8 mouse cellular contexts compared by ENCODE assay signal in the genomic region with DNA sequence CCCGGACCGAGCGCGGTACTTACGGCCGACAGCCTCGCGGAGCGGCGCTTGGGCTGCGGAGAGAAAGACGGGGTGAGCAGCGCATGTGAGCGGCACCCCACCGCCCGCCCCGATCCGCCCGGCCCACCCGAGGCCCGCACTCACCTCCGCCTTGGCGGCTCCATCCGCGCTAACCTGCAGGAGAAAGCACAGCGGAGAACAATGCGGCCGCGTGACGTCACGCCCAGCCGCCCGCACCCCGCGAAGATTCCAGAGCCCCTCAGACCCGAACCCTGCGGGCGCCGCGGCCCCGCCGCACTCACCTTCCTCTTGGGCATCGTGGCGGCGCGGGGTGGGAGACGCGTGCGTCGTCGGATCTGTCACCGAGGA. TPM values are rescaled to one million over a fixed set of nuclear protein-coding genes. Genes with fewer than 3 reads are reported as not detected.
A peak's percentile ranks its signal among the peaks of the same experiment; 100 is the strongest.
DNase-seq lines count a peak whose midpoint lies in the region; ATAC-seq and TF ChIP-seq lines count a peak whose summit lies in the region.

No protein-coding gene starts in this region.

- peak; percentile 69 for ATAC-seq in intestine, embryonic 16.5 days
- peak; percentile 72 for ATAC-seq in neural tube, embryonic 14.5 days (ENCODE audit: low read depth)

- H3K36me3 ChIP-seq in embryonic facial prominence, embryonic 10.5 days (replicated peaks): peaks cover 45% of the 10 kb centered on the region
- peaks cover 18% of the 10 kb centered on the region for H3K36me3 ChIP-seq in intestine, embryonic 16.5 days (ENCODE audit: control insufficient read depth, insufficient read depth, low read length)
- H3K36me3 ChIP-seq in neural tube, embryonic 14.5 days (ENCODE audit: control insufficient read depth, insufficient read depth, low read length): peaks cover 40% of the 10 kb centered on the region

- DNase-seq in layer of hippocampus, adult 2 months (ENCODE audit: low spot score in 2 of 2): no peak
- no peak for DNase-seq in layer of hippocampus, adult 8-10 months (ENCODE audit: low spot score in 2 of 2)
- no peak for DNase-seq in embryonic facial prominence, embryonic 10.5 days (ENCODE audit: low spot score)
- DNase-seq in left cerebral cortex, postnatal 25 days (ENCODE audit: low spot score in 2 of 2): no peak
- no peak for DNase-seq in testis, postnatal 10 days (ENCODE audit: low spot score)
- DNase-seq in adrenal gland, postnatal 25 days: no peak

- peak overlapping the region; percentile 96 for H3K9ac ChIP-seq in intestine, embryonic 16.5 days (ENCODE audit: low read depth, low read length)
- H3K9ac ChIP-seq in neural tube, embryonic 14.5 days (replicated peaks; ENCODE audit: low read depth, low read length): peak overlapping the region; percentile 95

- peak overlapping the region; percentile 86 for H3K4me3 ChIP-seq in layer of hippocampus, adult 2 months
- H3K4me3 ChIP-seq in embryonic facial prominence, embryonic 10.5 days: peak overlapping the region; percentile 98
- peak overlapping the region; percentile 85 for H3K4me3 ChIP-seq in intestine, embryonic 16.5 days (ENCODE audit: low read length)
- H3K4me3 ChIP-seq in neural tube, embryonic 14.5 days (ENCODE audit: low read depth, low read length): peak overlapping the region; percentile 96

- no peaks in the 10 kb centered on the region for H3K9me3 ChIP-seq in embryonic facial prominence, embryonic 10.5 days
- no peaks in the 10 kb centered on the region for H3K9me3 ChIP-seq in intestine, embryonic 16.5 days (ENCODE audit: control insufficient read depth, low read length)
- no peaks in the 10 kb centered on the region for H3K9me3 ChIP-seq in neural tube, embryonic 14.5 days (ENCODE audit: control insufficient read depth, low read length)

- under 1% methylated on average over 52 of the region's 52 CpGs for WGBS in embryonic facial prominence, embryonic 10.5 days
- under 1% methylated on average over 47 of the region's 52 CpGs for WGBS in intestine, embryonic 16.5 days
- under 1% methylated on average over 38 of the region's 52 CpGs for WGBS in neural tube, embryonic 14.5 days

- no peak for TF ChIP-seq CTCF in layer of hippocampus, adult 2 months (conservative IDR thresholded peaks at IDR 0.05)

- H3K27me3 ChIP-seq in embryonic facial prominence, embryonic 10.5 days (replicated peaks; ENCODE audit: low read depth, poor library complexity, severe bottlenecking): no peaks in the 10 kb centered on the region
- no peaks in the 10 kb centered on the region for H3K27me3 ChIP-seq in intestine, embryonic 16.5 days (replicated peaks; ENCODE audit: control insufficient read depth, insufficient read depth, low read length)
- H3K27me3 ChIP-seq in neural tube, embryonic 14.5 days (ENCODE audit: control insufficient read depth, insufficient read depth, low read length): no peaks in the 10 kb centered on the region

- intact Hi-C loops in left cerebral cortex, postnatal 25 days (cut with DNase I): loop anchor here (1.0 to 5.0 kb wide), 2 partner anchors 45 to 425 kb away; a partner anchor contains a TSS

- peaks cover 33% of the 10 kb centered on the region for H3K4me1 ChIP-seq in embryonic facial prominence, embryonic 10.5 days
- peaks cover 14% of the 10 kb centered on the region for H3K4me1 ChIP-seq in intestine, embryonic 16.5 days (ENCODE audit: control insufficient read depth, insufficient read depth, low read length)
- H3K4me1 ChIP-seq in neural tube, embryonic 14.5 days (ENCODE audit: control insufficient read depth, insufficient read depth, low read length): peaks cover 17% of the 10 kb centered on the region

- H3K4me2 ChIP-seq in intestine, embryonic 16.5 days (ENCODE audit: low read depth, low read length): peak overlapping the region; percentile 83
- peak overlapping the region; percentile 97 for H3K4me2 ChIP-seq in neural tube, embryonic 14.5 days (ENCODE audit: low read depth, low read length)

- peak overlapping the region; percentile 98 for H3K27ac ChIP-seq in layer of hippocampus, adult 2 months
- H3K27ac ChIP-seq in embryonic facial prominence, embryonic 10.5 days (replicated peaks): peak overlapping the region; percentile 100
- peak overlapping the region; percentile 85 for H3K27ac ChIP-seq in intestine, embryonic 16.5 days (ENCODE audit: low read length)
- peak overlapping the region; percentile 99 for H3K27ac ChIP-seq in neural tube, embryonic 14.5 days (ENCODE audit: low read depth, low read length)

RNA-seq across cellular contexts. Expression of a gene that starts 0.3 kb away (rescaled TPM):
- 10 to 100 TPM; 68.5 to 73.7 TPM for total RNA-seq in layer of hippocampus, adult 2 months (2021)
- total RNA-seq in layer of hippocampus, adult 8-10 months (2022): 10 to 100 TPM; 57.8 to 81.9 (median 67.6) TPM
- polyA plus RNA-seq in embryonic facial prominence, embryonic 10.5 days (2016; fragmentation: Nextera tagmentation; extraction: Ambion mirVana): 895 and 901 TPM in 2 replicates
- polyA plus RNA-seq in intestine, embryonic 16.5 days (2015; fragmentation: Nextera tagmentation; extraction: Ambion mirVana): 404 and 487 TPM in 2 replicates
- 255 and 354 TPM in 2 replicates for polyA plus RNA-seq in neural tube, embryonic 14.5 days (2014; fragmentation: Nextera tagmentation; extraction: Ambion mirVana)
- total RNA-seq in left cerebral cortex, postnatal 25 days (2021): 10 to 100 TPM; 52.5 to 71.7 TPM
- total RNA-seq in adrenal gland, postnatal 25 days (2021): 234 and 254 TPM in 2 replicates

RNA-seq across cellular contexts. Expression of a gene that starts 17.9 kb away (rescaled TPM):
- total RNA-seq in layer of hippocampus, adult 2 months (2021): 10 to 100 TPM; 66.8 to 69.8 TPM
- total RNA-seq in layer of hippocampus, adult 8-10 months (2022): 10 to 100 TPM; 62.5 to 72.2 (median 68.0) TPM
- 86.2 and 94.3 TPM in 2 replicates for polyA plus RNA-seq in embryonic facial prominence, embryonic 10.5 days (2016; fragmentation: Nextera tagmentation; extraction: Ambion mirVana)
- 46.9 and 53.2 TPM in 2 replicates for polyA plus RNA-seq in intestine, embryonic 16.5 days (2015; fragmentation: Nextera tagmentation; extraction: Ambion mirVana)
- polyA plus RNA-seq in neural tube, embryonic 14.5 days (2014; fragmentation: Nextera tagmentation; extraction: Ambion mirVana): 202 and 228 TPM in 2 replicates
- 10 to 100 TPM; 61.1 to 61.6 TPM for total RNA-seq in left cerebral cortex, postnatal 25 days (2021)
- 23.5 and 38.5 TPM in 2 replicates for total RNA-seq in adrenal gland, postnatal 25 days (2021)

RNA-seq across cellular contexts. Expression of a gene that starts 44.9 kb away (rescaled TPM):
- 100 to 1,000 TPM; 141 to 150 TPM for total RNA-seq in layer of hippocampus, adult 2 months (2021)
- total RNA-seq in layer of hippocampus, adult 8-10 months (2022): 100 to 1,000 TPM; 128 to 157 (median 145) TPM
- 127 and 130 TPM in 2 replicates for polyA plus RNA-seq in embryonic facial prominence, embryonic 10.5 days (2016; fragmentation: Nextera tagmentation; extraction: Ambion mirVana)
- polyA plus RNA-seq in intestine, embryonic 16.5 days (2015; fragmentation: Nextera tagmentation; extraction: Ambion mirVana): 47.0 and 51.6 TPM in 2 replicates
- polyA plus RNA-seq in neural tube, embryonic 14.5 days (2014; fragmentation: Nextera tagmentation; extraction: Ambion mirVana): 310 and 332 TPM in 2 replicates
- 100 to 1,000 TPM; 135 to 159 TPM for total RNA-seq in left cerebral cortex, postnatal 25 days (2021)
- 80.8 and 101 TPM in 2 replicates for total RNA-seq in adrenal gland, postnatal 25 days (2021)
